Mouse (Mus musculus): ENCODE results near the gene Fgfr2.

GRCm38 (mm10) chr7:130664037-130664436, 2459.1 kb downstream of the Fgfr2 start:
- no peak for TF ChIP-seq POLR2AphosphoS2 (IDR thresholded peaks at IDR 0.05; ENCODE audit: insufficient read length, low read depth)
- TF ChIP-seq USF1 (IDR thresholded peaks at IDR 0.05; ENCODE audit: low read depth), result no peak
- TF ChIP-seq POLR2A (IDR thresholded peaks at IDR 0.05; ENCODE audit: insufficient read length, low read depth), result no peak
- TF ChIP-seq E2F4 (IDR thresholded peaks at IDR 0.05; ENCODE audit: insufficient read depth), result no peak
- no peak for TF ChIP-seq MYOD1 (IDR thresholded peaks at IDR 0.05; ENCODE audit: control insufficient read depth in 1 of 3, insufficient read length in 2 of 3, low read depth in 2 of 3)
- no peak for TF ChIP-seq CEBPB (IDR thresholded peaks at IDR 0.05; ENCODE audit: insufficient read depth, poor library complexity, severe bottlenecking)
- TF ChIP-seq MYOG (IDR thresholded peaks at IDR 0.05; ENCODE audit: control insufficient read depth in 1 of 3, insufficient read depth in 1 of 3, insufficient read length in 2 of 3, low read depth in 2 of 3), result no peak
- TF ChIP-seq TCF12 (IDR thresholded peaks at IDR 0.05; ENCODE audit: insufficient read depth, poor library complexity, severe bottlenecking), result no peak
